Mouse (Mus musculus): ENCODE results near the gene Rhot1. TPM values are rescaled to one million over a fixed set of nuclear protein-coding genes. Genes with fewer than 3 reads are reported as not detected.
"Not testable (repeated sequence)": the region's sequence is repeated elsewhere in the genome, so short reads cannot be mapped to it uniquely, and the experiment has no call there.

The Rhot1 gene
- polyA plus RNA-seq, 1 experiment from 2014 or later, result 38.2 TPM

- Histone ChIP-seq H3K36me3 (ENCODE audit: insufficient read depth, low read length) (no peaks in the 10 kb centered on the region), H3K27ac (ENCODE audit: low read length) (no peak overlapping the region), H3K9ac (replicated peaks; ENCODE audit: low read depth) (no peak overlapping the region), H3K4me2 (replicated peaks; ENCODE audit: low read depth, low read length) (no peak overlapping the region), H3K4me3 (ENCODE audit: low read depth, low read length) (no peak overlapping the region), H3K4me1 (ENCODE audit: insufficient read depth, low read depth, low read length) (no peaks in the 10 kb centered on the region; the same call in 1 of the 2 replicates), H3K9me3 (ENCODE audit: low read length) (no peaks in the 10 kb centered on the region), H3K27me3 (replicated peaks; ENCODE audit: insufficient read depth, low read length) (no peaks in the 10 kb centered on the region)
- ATAC-seq, result no peak
- 59% methylated on average over 5 of the region's 5 CpGs for WGBS
- no peak for DNase-seq (ENCODE audit: low spot score)
- TF ChIP-seq EP300 (IDR thresholded peaks at IDR 0.05) (no peak), CTCF (IDR thresholded peaks at IDR 0.05) (no peak)
Measured at GRCm38 (mm10) chr11:80204941-80205340, 3.9 kb upstream of the Rhot1 start.

GRCm38 (mm10) chr11:80208465-80208859, 357 bp upstream of the Rhot1 start:
- Histone ChIP-seq H3K9ac (replicated peaks; ENCODE audit: low read depth) (no peak overlapping the region), H3K9me3 (ENCODE audit: low read length) (no peaks in the 10 kb centered on the region), H3K4me1 (ENCODE audit: insufficient read depth, low read depth, low read length) (no peaks in the 10 kb centered on the region; the same call in 1 of the 2 replicates), H3K27ac (ENCODE audit: low read length) (no peak overlapping the region), H3K4me3 (ENCODE audit: low read depth, low read length) (no peak overlapping the region), H3K27me3 (replicated peaks; ENCODE audit: insufficient read depth, low read length) (no peaks in the 10 kb centered on the region), H3K36me3 (ENCODE audit: insufficient read depth, low read length) (no peaks in the 10 kb centered on the region), H3K4me2 (replicated peaks; ENCODE audit: low read depth, low read length) (no peak overlapping the region; the same call in 1 of the 2 replicates)
- TF ChIP-seq CTCF (IDR thresholded peaks at IDR 0.05) (no peak), EP300 (IDR thresholded peaks at IDR 0.05) (no peak)
- ATAC-seq (0 out of 2 replicates have a peak, but pooled peaks have one; percentile 1), DNase-seq (ENCODE audit: low spot score) (no peak)
- 38% methylated on average over 7 of the region's 7 CpGs for WGBS

- peak overlapping the region; percentile 65 for H3K4me2 ChIP-seq (replicated peaks; ENCODE audit: low read depth, low read length)
- H3K9me3 ChIP-seq (ENCODE audit: low read length), result no peaks in the 10 kb centered on the region
- no peak for DNase-seq (ENCODE audit: low spot score)
- 0 out of 2 replicates have a peak overlapping the region, but pooled peaks have one; percentile 77 for H3K9ac ChIP-seq (replicated peaks; ENCODE audit: low read depth)
- ATAC-seq, result no peak
- H3K27ac ChIP-seq (ENCODE audit: low read length), result no peak overlapping the region
- peak overlapping the region; percentile 12; the same call in 1 of the 2 replicates for H3K4me3 ChIP-seq (ENCODE audit: low read depth, low read length)
- H3K4me1 ChIP-seq (ENCODE audit: insufficient read depth, low read depth, low read length), result no peaks in the 10 kb centered on the region; the same call in 1 of the 2 replicates
- 35% methylated on average over 6 of the region's 6 CpGs for WGBS
- 0 out of 2 replicates have a peak, but pooled peaks cover 8% of the 10 kb centered on the region for H3K36me3 ChIP-seq (ENCODE audit: insufficient read depth, low read length)
- TF ChIP-seq CTCF (IDR thresholded peaks at IDR 0.05) (no peak), EP300 (IDR thresholded peaks at IDR 0.05) (no peak)
- no peaks in the 10 kb centered on the region for H3K27me3 ChIP-seq (replicated peaks; ENCODE audit: insufficient read depth, low read length)
Measured at GRCm38 (mm10) chr11:80210321-80210720, 1.5 kb downstream of the Rhot1 start.

GRCm38 (mm10) chr11:80212282-80212681, 3.5 kb downstream of the Rhot1 start:
- no peak overlapping the region for H3K27ac ChIP-seq (ENCODE audit: low read length)
- 0 out of 2 replicates have a peak, but pooled peaks cover 8% of the 10 kb centered on the region for H3K36me3 ChIP-seq (ENCODE audit: insufficient read depth, low read length)
- ATAC-seq, result no peak
- no peak for TF ChIP-seq EP300 (IDR thresholded peaks at IDR 0.05)
- TF ChIP-seq CTCF (IDR thresholded peaks at IDR 0.05), result no peak
- H3K9me3 ChIP-seq (ENCODE audit: low read length), result no peaks in the 10 kb centered on the region
- 91% methylated on average over 2 of the region's 2 CpGs for WGBS
- DNase-seq (ENCODE audit: low spot score), result no peak
- no peak overlapping the region for H3K4me2 ChIP-seq (replicated peaks; ENCODE audit: low read depth, low read length)
- H3K4me1 ChIP-seq (ENCODE audit: insufficient read depth, low read depth, low read length), result no peaks in the 10 kb centered on the region; the same call in 1 of the 2 replicates
- H3K27me3 ChIP-seq (replicated peaks; ENCODE audit: insufficient read depth, low read length), result no peaks in the 10 kb centered on the region
- no peak overlapping the region for H3K4me3 ChIP-seq (ENCODE audit: low read depth, low read length)
- H3K9ac ChIP-seq (replicated peaks; ENCODE audit: low read depth), result no peak overlapping the region

GRCm38 (mm10) chr11:80215291-80215690, 6.5 kb downstream of the Rhot1 start:
- DNase-seq (ENCODE audit: low spot score), result no peak

GRCm38 (mm10) chr11:80218657-80219293, 10.0 kb downstream of the Rhot1 start:
- no peak overlapping the region for H3K4me3 ChIP-seq (ENCODE audit: low read depth, low read length)
- DNase-seq (ENCODE audit: low spot score) (no peak), ATAC-seq (no peak)
- no peaks in the 10 kb centered on the region for H3K27me3 ChIP-seq (replicated peaks; ENCODE audit: insufficient read depth, low read length)
- no peaks in the 10 kb centered on the region for H3K9me3 ChIP-seq (ENCODE audit: low read length)
- no peak for TF ChIP-seq EP300 (IDR thresholded peaks at IDR 0.05)
- TF ChIP-seq CTCF (IDR thresholded peaks at IDR 0.05), result no peak
- no peak overlapping the region for H3K9ac ChIP-seq (replicated peaks; ENCODE audit: low read depth)
- H3K4me1 ChIP-seq (ENCODE audit: insufficient read depth, low read depth, low read length), result no peaks in the 10 kb centered on the region
- peaks cover 15% of the 10 kb centered on the region; the same call in 1 of the 2 replicates for H3K36me3 ChIP-seq (ENCODE audit: insufficient read depth, low read length)
- no peak overlapping the region for H3K4me2 ChIP-seq (replicated peaks; ENCODE audit: low read depth, low read length)
- 82% methylated on average over 11 of the region's 11 CpGs for WGBS
- H3K27ac ChIP-seq (ENCODE audit: low read length), result no peak overlapping the region

More at GRCm38 (mm10) chr11:80215291-80215690, 6.5 kb downstream of the Rhot1 start:
- no peak for ATAC-seq
- Histone ChIP-seq H3K27me3 (replicated peaks; ENCODE audit: insufficient read depth, low read length) (no peaks in the 10 kb centered on the region), H3K4me3 (ENCODE audit: low read depth, low read length) (no peak overlapping the region), H3K4me2 (replicated peaks; ENCODE audit: low read depth, low read length) (no peak overlapping the region), H3K4me1 (ENCODE audit: insufficient read depth, low read depth, low read length) (no peaks in the 10 kb centered on the region; the same call in 1 of the 2 replicates), H3K9me3 (ENCODE audit: low read length) (no peaks in the 10 kb centered on the region), H3K9ac (replicated peaks; ENCODE audit: low read depth) (no peak overlapping the region), H3K36me3 (ENCODE audit: insufficient read depth, low read length) (0 out of 2 replicates have a peak, but pooled peaks cover 8% of the 10 kb centered on the region), H3K27ac (ENCODE audit: low read length) (no peak overlapping the region)
- 90% methylated on average over 3 of the region's 3 CpGs for WGBS
- no peak for TF ChIP-seq EP300 (IDR thresholded peaks at IDR 0.05)
- no peak for TF ChIP-seq CTCF (IDR thresholded peaks at IDR 0.05)

GRCm38 (mm10) chr11:80230066-80230465, 21.2 kb downstream of the Rhot1 start:
- DNase-seq (ENCODE audit: low spot score); H3K27ac ChIP-seq (ENCODE audit: low read length); H3K4me2 ChIP-seq (replicated peaks; ENCODE audit: low read depth, low read length); ATAC-seq; H3K9ac ChIP-seq (replicated peaks; ENCODE audit: low read depth); H3K9me3 ChIP-seq (ENCODE audit: low read length); H3K27me3 ChIP-seq (replicated peaks; ENCODE audit: insufficient read depth, low read length); H3K4me1 ChIP-seq (ENCODE audit: insufficient read depth, low read depth, low read length); H3K4me3 ChIP-seq (ENCODE audit: low read depth, low read length): not testable (repeated sequence)
- peaks cover 23% of the 10 kb centered on the region for H3K36me3 ChIP-seq (ENCODE audit: insufficient read depth, low read length)
- WGBS, result 87% methylated on average over 1 of the region's 5 CpGs
